Mouse (Mus musculus) G1E (cell line): Measurements from ENCODE around the gene Dnal4. TPM values are rescaled to one million over a fixed set of nuclear protein-coding genes. Genes with fewer than 3 reads are reported as not detected.

Experiments
- ATAC-seq: 2 replicates; pipeline ENCODE4 v1.8.0; 2016; ENCODE audit warnings: mild to moderate bottlenecking; ENCODE audit not compliant: insufficient number of reproducible peaks, poor library complexity, low FRiP score, severe bottlenecking; ENCODE audit errors: extremely low read depth
- DNase-seq: peaks from one replicate; pipeline ENCODE4 v3.0.0; 2012; ENCODE audit warnings: low spot score
- H3K27me3 ChIP-seq: 2 replicates; pipeline ENCODE4 v1.6.1; 2012; ENCODE audit warnings: mild to moderate bottlenecking, low read length, inconsistent platforms; ENCODE audit not compliant: insufficient read depth
- H3K36me3 ChIP-seq: replicated peaks from 2 replicates; pipeline ENCODE3; 2012; ENCODE audit warnings: mild to moderate bottlenecking, inconsistent platforms
- H3K4me1 ChIP-seq: 2 replicates; pipeline ENCODE4 v1.6.1; 2012; ENCODE audit warnings: low read depth, low read length, inconsistent platforms, mixed read lengths; ENCODE audit not compliant: insufficient read depth
- H3K4me3 ChIP-seq: 2 replicates; pipeline ENCODE4 v1.5.1; 2012; ENCODE audit warnings: low read depth, mild to moderate bottlenecking, inconsistent platforms, low read length, moderate library complexity, mixed read lengths
- H3K9me3 ChIP-seq: replicated peaks from 2 replicates; pipeline ENCODE4 v1.6.1; 2012; ENCODE audit warnings: inconsistent platforms
- CTCF ChIP-seq: IDR thresholded peaks from 2 replicates; pipeline ENCODE4 v1.5.1; 2012; ENCODE audit warnings: low read depth, low read length, inconsistent platforms, mixed read lengths
- GATA1 ChIP-seq: IDR thresholded peaks from 2 replicates; pipeline ENCODE4 v1.6.1; 2012; ENCODE audit warnings: borderline replicate concordance, low read length, inconsistent platforms, mixed read lengths
- GATA2 ChIP-seq: IDR thresholded peaks from 2 replicates; pipeline ENCODE4 v1.6.1; 2012; ENCODE audit warnings: low read depth, low read length, inconsistent platforms, borderline replicate concordance
- POLR2AphosphoS5 ChIP-seq: IDR thresholded peaks from 2 replicates; pipeline ENCODE4 v1.6.1; 2012; ENCODE audit warnings: low read depth, low read length, inconsistent platforms; ENCODE audit not compliant: insufficient replicate concordance
- TAL1 ChIP-seq: conservative IDR thresholded peaks from 2 replicates; pipeline ENCODE4 v1.6.1; 2012; ENCODE audit warnings: low read depth, low read length, inconsistent platforms, mixed read lengths
- polyA plus RNA-seq: library from polyadenylated mRNA; stranded (reverse); fragments of >175 nt; gene quantifications from 2 replicates; pipeline ENCODE4 v1.2.3, GENCODE M21; 2012
- total RNA-seq, 2 experiments: library from RNA; stranded (forward) in 1 of 2; stranded (reverse) in 1 of 2; fragments of 200-1000 nt in 1 of 2; fragments of >200 nt in 1 of 2; fragmentation: Nextera tagmentation in 1 of 2; gene quantifications; 2 replicates each; pipeline ENCODE4 v1.2.3; 2014 to 2017

The Dnal4 gene
- total and polyA plus RNA-seq, 3 experiments: 13.1 to 29.7 (median 15.2) TPM

- H3K4me1 ChIP-seq: peaks cover 12% of the 10 kb centered on the region
- TF ChIP-seq GATA1 (no peak), TAL1 (no peak), POLR2AphosphoS5 (no peak), GATA2 (no peak), CTCF (no peak)
- no peak overlapping the region for H3K4me3 ChIP-seq
- H3K27me3 ChIP-seq: no peaks in the 10 kb centered on the region
- DNase-seq (no peak), ATAC-seq (no peak)
- peaks cover 96% of the 10 kb centered on the region for H3K36me3 ChIP-seq
- H3K9me3 ChIP-seq: no peaks in the 10 kb centered on the region
These were observed 56.9 kb downstream of the Dnal4 start for GRCm38 (mm10) chr15:79720796-79721195.

- Histone ChIP-seq H3K36me3 (peaks cover 96% of the 10 kb centered on the region), H3K4me3 (no peak overlapping the region), H3K9me3 (no peaks in the 10 kb centered on the region), H3K27me3 (no peaks in the 10 kb centered on the region), H3K4me1 (peaks cover 12% of the 10 kb centered on the region)
- ATAC-seq (no peak), DNase-seq (no peak)
- no peak for TF ChIP-seq GATA2
- TF ChIP-seq CTCF: no peak
- TF ChIP-seq POLR2AphosphoS5: no peak
- TF ChIP-seq GATA1: no peak
- TF ChIP-seq TAL1: no peak
These were observed 57.4 kb downstream of the Dnal4 start for GRCm38 (mm10) chr15:79720267-79720666.

GRCm38 (mm10) chr15:79716710-79717109 lies 60.9 kb downstream of the Dnal4 start:
- peaks cover 15% of the 10 kb centered on the region for H3K4me1 ChIP-seq
- no peak for DNase-seq
- H3K27me3 ChIP-seq: no peaks in the 10 kb centered on the region
- H3K36me3 ChIP-seq: peaks cover 99% of the 10 kb centered on the region
- no peak for ATAC-seq
- H3K9me3 ChIP-seq: no peaks in the 10 kb centered on the region
- no peak for TF ChIP-seq POLR2AphosphoS5
- no peak for TF ChIP-seq GATA1
- TF ChIP-seq GATA2: no peak
- no peak for TF ChIP-seq CTCF
- TF ChIP-seq TAL1: no peak
- H3K4me3 ChIP-seq: no peak overlapping the region

GRCm38 (mm10) chr15:79715646-79716045 lies 62.0 kb downstream of the Dnal4 start:
- peaks cover 99% of the 10 kb centered on the region for H3K36me3 ChIP-seq
- ATAC-seq: no peak
- no peaks in the 10 kb centered on the region for H3K9me3 ChIP-seq
- DNase-seq: no peak
- peaks cover 15% of the 10 kb centered on the region for H3K4me1 ChIP-seq
- TF ChIP-seq GATA1: no peak
- no peak for TF ChIP-seq TAL1
- TF ChIP-seq POLR2AphosphoS5: no peak
- TF ChIP-seq CTCF: no peak
- no peak for TF ChIP-seq GATA2
- no peaks in the 10 kb centered on the region for H3K27me3 ChIP-seq
- no peak overlapping the region for H3K4me3 ChIP-seq

Other genes with a start within 250 kb of the Dnal4 start
- gene Ddx17, start 231.1 kb downstream of the Dnal4 start, total RNA-seq (2014; fragmentation: Nextera tagmentation): 238 and 294 TPM in 2 replicates
- 191 and 220 TPM in 2 replicates for gene Ddx17, start 231.1 kb downstream of the Dnal4 start, total RNA-seq (2017)
- gene Ddx17, start 231.1 kb downstream of the Dnal4 start, polyA plus RNA-seq: 54.2 and 61.0 TPM in 2 replicates
- gene Dmc1, start 172.7 kb downstream of the Dnal4 start, total RNA-seq (2014; fragmentation: Nextera tagmentation): not detected in 2 replicates
- 0.29 TPM in 1 of 2 replicates, not detected in the other for gene Dmc1, start 172.7 kb downstream of the Dnal4 start, total RNA-seq (2017)
- gene Dmc1, start 172.7 kb downstream of the Dnal4 start, polyA plus RNA-seq: not detected in 2 replicates
- gene Fam227a, start 118.9 kb downstream of the Dnal4 start, total RNA-seq (2014; fragmentation: Nextera tagmentation): 0.90 and 3.4 TPM in 2 replicates
- gene Fam227a, start 118.9 kb downstream of the Dnal4 start, total RNA-seq (2017): 1.2 and 2.1 TPM in 2 replicates
- gene Fam227a, start 118.9 kb downstream of the Dnal4 start, polyA plus RNA-seq: 0.11 and 0.13 TPM in 2 replicates
- 9.9 and 18.5 TPM in 2 replicates for gene Cby1, start 118.7 kb downstream of the Dnal4 start, total RNA-seq (2014; fragmentation: Nextera tagmentation)
- gene Cby1, start 118.7 kb downstream of the Dnal4 start, total RNA-seq (2017): 44.7 and 54.5 TPM in 2 replicates
- gene Cby1, start 118.7 kb downstream of the Dnal4 start, polyA plus RNA-seq: 98.0 and 113 TPM in 2 replicates
- gene Tomm22, start 107.0 kb downstream of the Dnal4 start, total RNA-seq (2014; fragmentation: Nextera tagmentation): 116 and 133 TPM in 2 replicates
- 144 and 169 TPM in 2 replicates for gene Tomm22, start 107.0 kb downstream of the Dnal4 start, total RNA-seq (2017)
- gene Tomm22, start 107.0 kb downstream of the Dnal4 start, polyA plus RNA-seq: 103 and 140 TPM in 2 replicates
- 19.1 and 23.3 TPM in 2 replicates for gene Josd1, start 89.9 kb downstream of the Dnal4 start, total RNA-seq (2014; fragmentation: Nextera tagmentation)
- 21.6 and 21.9 TPM in 2 replicates for gene Josd1, start 89.9 kb downstream of the Dnal4 start, total RNA-seq (2017)
- 16.7 and 22.6 TPM in 2 replicates for gene Josd1, start 89.9 kb downstream of the Dnal4 start, polyA plus RNA-seq
- gene Gtpbp1, start 87.0 kb downstream of the Dnal4 start, total RNA-seq (2014; fragmentation: Nextera tagmentation): 63.7 and 74.7 TPM in 2 replicates
- 54.8 and 58.6 TPM in 2 replicates for gene Gtpbp1, start 87.0 kb downstream of the Dnal4 start, total RNA-seq (2017)
- 108 and 116 TPM in 2 replicates for gene Gtpbp1, start 87.0 kb downstream of the Dnal4 start, polyA plus RNA-seq
- 16.2 and 33.3 TPM in 2 replicates for gene Sun2, start 35.3 kb downstream of the Dnal4 start, total RNA-seq (2014; fragmentation: Nextera tagmentation)
- gene Sun2, start 35.3 kb downstream of the Dnal4 start, total RNA-seq (2017): 24.2 and 24.4 TPM in 2 replicates
- gene Sun2, start 35.3 kb downstream of the Dnal4 start, polyA plus RNA-seq: 30.1 and 32.3 TPM in 2 replicates
- gene Nptxr, start 26.9 kb upstream of the Dnal4 start, total RNA-seq (2014; fragmentation: Nextera tagmentation): not detected in 2 replicates
- gene Nptxr, start 26.9 kb upstream of the Dnal4 start, total RNA-seq (2017): under 0.01 and 0.05 TPM in 2 replicates
- gene Nptxr, start 26.9 kb upstream of the Dnal4 start, polyA plus RNA-seq: 0.01 and 0.03 TPM in 2 replicates
- gene Npcd, start 56.4 kb upstream of the Dnal4 start, total RNA-seq (2014; fragmentation: Nextera tagmentation): not detected in 2 replicates
- not detected in 2 replicates for gene Npcd, start 56.4 kb upstream of the Dnal4 start, total RNA-seq (2017)
- gene Npcd, start 56.4 kb upstream of the Dnal4 start, polyA plus RNA-seq: not detected in 2 replicates
- 0.73 and 5.9 TPM in 2 replicates for gene Cbx6, start 56.8 kb upstream of the Dnal4 start, total RNA-seq (2014; fragmentation: Nextera tagmentation)
- 1.4 and 1.6 TPM in 2 replicates for gene Cbx6, start 56.8 kb upstream of the Dnal4 start, total RNA-seq (2017)
- gene Cbx6, start 56.8 kb upstream of the Dnal4 start, polyA plus RNA-seq: 6.1 and 8.7 TPM in 2 replicates
- 33.7 and 97.1 TPM in 2 replicates for gene Apobec3, start 113.8 kb upstream of the Dnal4 start, total RNA-seq (2014; fragmentation: Nextera tagmentation)
- gene Apobec3, start 113.8 kb upstream of the Dnal4 start, total RNA-seq (2017): 27.2 and 39.8 TPM in 2 replicates
- gene Apobec3, start 113.8 kb upstream of the Dnal4 start, polyA plus RNA-seq: 1.1 and 2.6 TPM in 2 replicates
- 8.4 and 9.0 TPM in 2 replicates for gene Cbx7, start 193.3 kb upstream of the Dnal4 start, total RNA-seq (2014; fragmentation: Nextera tagmentation)
- 2.0 and 2.7 TPM in 2 replicates for gene Cbx7, start 193.3 kb upstream of the Dnal4 start, total RNA-seq (2017)
- gene Cbx7, start 193.3 kb upstream of the Dnal4 start, polyA plus RNA-seq: 8.9 and 9.5 TPM in 2 replicates
- gene Pdgfb, start 237.1 kb upstream of the Dnal4 start, total RNA-seq (2014; fragmentation: Nextera tagmentation): not detected in 2 replicates
- 0.05 TPM in 1 of 2 replicates, not detected in the other for gene Pdgfb, start 237.1 kb upstream of the Dnal4 start, total RNA-seq (2017)
- gene Pdgfb, start 237.1 kb upstream of the Dnal4 start, polyA plus RNA-seq: not detected in 2 replicates